Mouse (Mus musculus): Measurements from ENCODE around the gene Glud1.
"Not testable (repeated sequence)": the region's sequence is repeated elsewhere in the genome, so short reads cannot be mapped to it uniquely, and the experiment has no call there.

GRCm38 (mm10) chr14:34364254-34365146 lies 54.0 kb downstream of the Glud1 start:
- TF ChIP-seq CTCF, EP300 (IDR thresholded peaks at IDR 0.05): not testable (repeated sequence)
